Mouse (Mus musculus) intestine, embryonic 16.5 days (tissue): Measurements from ENCODE around the gene Cox11. TPM values are rescaled to one million over a fixed set of nuclear protein-coding genes. Genes with fewer than 3 reads are reported as not detected.

ENCODE experiments used
- ATAC-seq: fragments of 200-750 bp; cut with Nextera tagmentation; 2 replicates; pipeline ENCODE4 v1.8.0; 2017; ENCODE audit warnings: moderate TSS enrichment, moderate library complexity
- H3K27ac ChIP-seq: fragments of 300-500 bp; sonication (generic); 2 replicates; pipeline ENCODE4 v1.5.1; 2014; ENCODE audit warnings: mild to moderate bottlenecking, low read length
- H3K27me3 ChIP-seq: fragments of 300-500 bp; sonication (generic); replicated peaks from 2 replicates; pipeline ENCODE4 v1.6.1; 2014; ENCODE audit warnings: low read length, control low read depth, mixed read lengths; ENCODE audit not compliant: control insufficient read depth, insufficient read depth
- H3K36me3 ChIP-seq: fragments of 300-500 bp; sonication (generic); 2 replicates; pipeline ENCODE4 v1.6.1; 2014; ENCODE audit warnings: low read length, control low read depth; ENCODE audit not compliant: control insufficient read depth, insufficient read depth
- H3K4me1 ChIP-seq: fragments of 300-500 bp; sonication (generic); 2 replicates; pipeline ENCODE4 v1.6.1; 2014; ENCODE audit warnings: low read length, control low read depth, mixed read lengths; ENCODE audit not compliant: control insufficient read depth, insufficient read depth
- H3K4me2 ChIP-seq: fragments of 300-500 bp; sonication (generic); 2 replicates; pipeline ENCODE4 v1.6.1; 2014; ENCODE audit warnings: low read depth, low read length, control low read depth
- H3K4me3 ChIP-seq: fragments of 300-500 bp; sonication (generic); 2 replicates; pipeline ENCODE4 v1.5.1; 2014; ENCODE audit warnings: mild to moderate bottlenecking, low read length
- H3K9ac ChIP-seq: fragments of 300-500 bp; sonication (generic); 2 replicates; pipeline ENCODE4 v1.6.1; 2014; ENCODE audit warnings: low read depth, low read length
- H3K9me3 ChIP-seq: fragments of 300-500 bp; sonication (generic); 2 replicates; pipeline ENCODE4 v1.6.1; 2016; ENCODE audit warnings: low read length, control low read depth; ENCODE audit not compliant: control insufficient read depth
- WGBS: fragments of 180-500 bp; shearing (Covaris S2); extraction: QIAGEN DNeasy Blood & Tissue Kit; methylation state at CpG from one replicate; pipeline ENCODE4 v1.1.7; 2014; 5-methylcytosine and 5-hydroxymethylcytosine counted together
- polyA plus RNA-seq: library from polyadenylated mRNA; unstranded; fragments of >200 nt; fragmentation: Nextera tagmentation; extraction: Ambion mirVana; gene quantifications from 2 replicates; pipeline ENCODE4 v1.2.1, GENCODE M21; 2015

The Cox11 gene
- polyA plus RNA-seq, 1 experiment from 2014 or later = 25.9 TPM

- H3K9ac ChIP-seq = no peak overlapping the region
- H3K4me3 ChIP-seq = no peak overlapping the region
- no peaks in the 10 kb centered on the region; the same call in 1 of the 2 replicates for H3K4me1 ChIP-seq
- 80% methylated on average over 5 of the region's 5 CpGs for WGBS
- no peak overlapping the region for H3K27ac ChIP-seq
- H3K27me3 ChIP-seq = no peaks in the 10 kb centered on the region
- 0 out of 2 replicates have a peak, but pooled peaks cover 2% of the 10 kb centered on the region for H3K36me3 ChIP-seq
- no peaks in the 10 kb centered on the region for H3K9me3 ChIP-seq
- 0 out of 2 replicates have a peak, but pooled peaks have one; percentile 39 for ATAC-seq
- no peak overlapping the region for H3K4me2 ChIP-seq
Measured at GRCm38 (mm10) chr11:90675479-90676110, 37.6 kb downstream of the Cox11 start.

DNA sequence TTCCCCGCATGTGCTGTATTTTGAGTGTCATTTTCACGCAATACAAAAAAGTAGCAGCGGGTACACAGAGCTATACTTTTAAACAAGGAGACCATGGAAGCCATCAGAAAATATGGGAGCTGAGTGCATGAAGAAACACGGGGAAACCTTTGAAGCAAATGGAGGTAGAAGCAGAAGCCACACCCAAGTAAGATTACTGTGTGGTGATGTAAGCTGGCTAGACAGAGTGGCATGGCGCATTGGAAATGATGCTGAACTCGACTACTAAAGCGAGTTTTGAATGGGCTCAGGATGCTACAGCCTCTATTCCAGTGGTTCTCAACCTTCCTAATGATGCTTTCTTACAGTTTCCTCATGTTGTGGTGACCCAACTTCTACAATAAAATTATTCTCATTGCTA lies 39.1 kb downstream of the Cox11 start:
- H3K9me3 ChIP-seq = no peaks in the 10 kb centered on the region
- no peak overlapping the region for H3K4me3 ChIP-seq
- H3K4me1 ChIP-seq = no peaks in the 10 kb centered on the region; the same call in 1 of the 2 replicates
- no peak for ATAC-seq
- H3K36me3 ChIP-seq = 0 out of 2 replicates have a peak, but pooled peaks cover 2% of the 10 kb centered on the region
- no peaks in the 10 kb centered on the region for H3K27me3 ChIP-seq
- 90% methylated on average over 7 of the region's 7 CpGs for WGBS
- H3K9ac ChIP-seq = no peak overlapping the region
- H3K27ac ChIP-seq = no peak overlapping the region
- no peak overlapping the region for H3K4me2 ChIP-seq

DNA sequence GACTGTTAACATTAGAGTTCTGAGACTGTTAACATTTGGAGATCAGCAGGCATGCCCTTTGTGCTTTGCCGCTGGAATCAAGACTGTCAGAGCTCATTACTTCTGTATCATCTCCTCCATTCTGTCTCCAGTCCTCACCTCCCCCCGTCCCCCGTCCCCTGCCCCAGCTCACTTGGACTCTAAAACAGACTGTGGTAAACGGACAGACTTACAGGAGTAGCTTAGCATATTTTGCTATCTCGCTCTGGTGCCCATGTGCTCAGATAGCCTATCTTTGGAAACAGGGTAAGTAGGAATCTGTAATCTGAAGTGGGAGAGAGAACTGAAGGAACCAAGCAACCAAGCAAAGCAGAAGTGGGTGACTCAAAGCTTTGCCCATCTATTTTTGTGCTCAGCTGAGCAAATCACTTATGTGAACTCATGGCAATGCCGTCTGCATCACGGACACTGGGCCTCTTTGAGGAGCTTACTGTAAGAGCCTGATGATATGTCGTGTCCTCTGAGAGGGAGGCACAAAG lies 39.9 kb downstream of the Cox11 start:
- H3K4me1 ChIP-seq = no peaks in the 10 kb centered on the region; the same call in 1 of the 2 replicates
- no peak overlapping the region for H3K27ac ChIP-seq
- no peaks in the 10 kb centered on the region for H3K9me3 ChIP-seq
- 78% methylated on average over 8 of the region's 8 CpGs for WGBS
- H3K27me3 ChIP-seq = no peaks in the 10 kb centered on the region
- ATAC-seq = 0 out of 2 replicates have a peak, but pooled peaks have one; percentile 14
- no peak overlapping the region for H3K4me3 ChIP-seq
- H3K36me3 ChIP-seq = 0 out of 2 replicates have a peak, but pooled peaks cover 2% of the 10 kb centered on the region
- no peak overlapping the region for H3K9ac ChIP-seq
- H3K4me2 ChIP-seq = no peak overlapping the region

GRCm38 (mm10) chr11:90678582-90678981 lies 40.6 kb downstream of the Cox11 start:
- peak; percentile 90 for ATAC-seq
- H3K4me2 ChIP-seq = no peak overlapping the region
- WGBS = 71% methylated on average over 5 of the region's 5 CpGs

GRCm38 (mm10) chr11:90681171-90681570 lies 43.2 kb downstream of the Cox11 start:
- no peaks in the 10 kb centered on the region for H3K9me3 ChIP-seq
- ATAC-seq = no peak
- no peaks in the 10 kb centered on the region for H3K27me3 ChIP-seq
- no peak overlapping the region for H3K4me2 ChIP-seq
- H3K9ac ChIP-seq = no peak overlapping the region
- H3K27ac ChIP-seq = no peak overlapping the region
- 0 out of 2 replicates have a peak, but pooled peaks cover 2% of the 10 kb centered on the region for H3K36me3 ChIP-seq
- no peak overlapping the region for H3K4me3 ChIP-seq
- peaks cover 4% of the 10 kb centered on the region for H3K4me1 ChIP-seq

More at GRCm38 (mm10) chr11:90678582-90678981, 40.6 kb downstream of the Cox11 start:
- Histone ChIP-seq H3K9ac (no peak overlapping the region), H3K4me3 (no peak overlapping the region), H3K36me3 (0 out of 2 replicates have a peak, but pooled peaks cover 2% of the 10 kb centered on the region), H3K9me3 (no peaks in the 10 kb centered on the region), H3K27ac (no peak overlapping the region), H3K27me3 (no peaks in the 10 kb centered on the region), H3K4me1 (no peaks in the 10 kb centered on the region; the same call in 1 of the 2 replicates)

- H3K9me3 ChIP-seq = no peaks in the 10 kb centered on the region
- no peak overlapping the region for H3K27ac ChIP-seq
- 0 out of 2 replicates have a peak, but pooled peaks cover under 1% of the 10 kb centered on the region for H3K36me3 ChIP-seq
- no peak overlapping the region for H3K4me3 ChIP-seq
- no peak overlapping the region for H3K4me2 ChIP-seq
- no peak overlapping the region for H3K9ac ChIP-seq
- H3K27me3 ChIP-seq = no peaks in the 10 kb centered on the region
- ATAC-seq = no peak
- peaks cover 9% of the 10 kb centered on the region; the same call in 1 of the 2 replicates for H3K4me1 ChIP-seq
- 66% methylated on average over 6 of the region's 6 CpGs for WGBS
Measured at GRCm38 (mm10) chr11:90684765-90685164, 46.8 kb downstream of the Cox11 start.

- no peak for ATAC-seq
- H3K4me3 ChIP-seq = no peak overlapping the region
- H3K27me3 ChIP-seq = no peaks in the 10 kb centered on the region
- no peaks in the 10 kb centered on the region for H3K36me3 ChIP-seq
- peaks cover 9% of the 10 kb centered on the region; the same call in 1 of the 2 replicates for H3K4me1 ChIP-seq
- no peak overlapping the region for H3K27ac ChIP-seq
- H3K4me2 ChIP-seq = no peak overlapping the region
- H3K9me3 ChIP-seq = no peaks in the 10 kb centered on the region
- WGBS = 80% methylated on average over 6 of the region's 6 CpGs
- no peak overlapping the region for H3K9ac ChIP-seq
Measured at GRCm38 (mm10) chr11:90685196-90685595, 47.2 kb downstream of the Cox11 start.

DNA sequence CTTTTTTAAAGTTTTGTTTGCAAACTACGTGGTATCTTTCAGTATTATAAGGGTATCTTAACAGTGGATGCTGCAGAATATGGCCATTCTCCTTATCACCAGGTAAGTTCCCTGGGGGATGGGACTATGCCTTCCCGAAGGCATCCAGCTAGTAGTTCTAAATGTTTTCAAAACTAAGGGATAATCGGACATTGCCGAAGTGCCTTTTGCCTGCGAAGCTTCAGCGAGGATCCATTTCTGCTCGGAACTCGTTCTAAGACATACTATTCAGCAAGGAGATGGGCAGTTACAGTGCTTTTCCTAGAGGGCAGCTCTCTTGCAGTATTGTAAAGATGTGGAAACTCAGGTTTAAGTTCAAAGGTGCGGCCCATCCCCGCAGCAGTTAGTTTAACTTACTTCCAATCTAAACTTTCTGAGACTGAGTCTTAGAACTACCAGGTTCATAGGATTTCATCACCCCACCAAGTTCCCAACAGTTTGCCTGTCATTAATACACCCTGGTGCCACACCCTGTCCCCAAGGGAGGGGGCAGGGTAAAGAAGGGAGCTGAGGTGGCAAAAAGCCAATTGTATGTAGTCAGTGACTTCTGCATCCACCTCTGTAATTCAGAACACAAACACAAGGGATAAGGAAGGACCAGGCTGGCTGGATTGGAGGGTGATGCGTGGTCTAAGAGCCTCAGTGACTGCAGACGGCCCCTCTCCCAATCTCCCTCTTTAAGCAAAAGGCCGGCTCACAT lies 48.5 kb downstream of the Cox11 start:
- 62% methylated on average over 13 of the region's 13 CpGs for WGBS
- Histone ChIP-seq H3K9ac (peak overlapping the region; percentile 76), H3K4me3 (peak overlapping the region; percentile 74), H3K27ac (peak overlapping the region; percentile 61), H3K4me2 (peak overlapping the region; percentile 89), H3K36me3 (no peaks in the 10 kb centered on the region), H3K4me1 (peaks cover 9% of the 10 kb centered on the region; the same call in 1 of the 2 replicates), H3K27me3 (no peaks in the 10 kb centered on the region), H3K9me3 (no peaks in the 10 kb centered on the region)
- peak; percentile 61 for ATAC-seq

DNA sequence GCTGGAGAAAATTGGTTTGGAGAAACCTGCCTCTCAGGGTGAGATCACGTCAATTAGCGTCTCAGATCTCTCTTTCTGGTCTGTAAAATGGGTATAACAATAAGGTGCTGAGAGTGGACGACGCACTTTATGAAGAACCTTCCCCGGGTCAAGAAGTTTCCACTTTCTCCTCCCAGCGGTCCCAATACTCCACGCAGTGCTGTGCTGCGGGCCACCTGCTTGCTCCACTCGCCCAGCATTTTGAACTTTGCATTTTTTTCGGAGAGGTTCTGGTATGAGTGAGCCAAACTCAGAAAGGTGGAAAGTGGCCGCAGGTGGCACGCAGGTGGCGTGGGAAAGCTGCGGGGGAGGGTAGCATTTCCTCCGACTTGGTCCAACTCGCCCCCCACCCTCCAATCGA lies 49.1 kb downstream of the Cox11 start:
- 1% methylated on average over 17 of the region's 17 CpGs for WGBS
- Histone ChIP-seq H3K4me3 (peak overlapping the region; percentile 74), H3K9ac (peak overlapping the region; percentile 76), H3K27ac (peak overlapping the region; percentile 61), H3K9me3 (no peaks in the 10 kb centered on the region), H3K27me3 (no peaks in the 10 kb centered on the region), H3K36me3 (no peaks in the 10 kb centered on the region), H3K4me1 (peaks cover 9% of the 10 kb centered on the region; the same call in 1 of the 2 replicates), H3K4me2 (peak overlapping the region; percentile 89)
- ATAC-seq = peak; percentile 72
